Mouse (Mus musculus) olfactory bulb, adult 2 months (tissue): ENCODE measurements at regions not wholly inside any gene's neighbourhood (a gene's known extent, or its start where the extent isn't known, plus 50 kb on each side); places are given as distances from the start of the nearest gene placed in this dataset.

Source experiments
- CTCF ChIP-seq: fragments of 200-500 bp; IDR thresholded peaks from 2 replicates; pipeline ENCODE4 v1.5.1; 2012; ENCODE audit warnings: low read depth, mild to moderate bottlenecking, low read length, moderate library complexity; ENCODE audit not compliant: insufficient read depth
- POLR2A ChIP-seq: fragments of 200-500 bp; IDR thresholded peaks from 2 replicates; pipeline ENCODE4 v1.6.1; 2012; ENCODE audit warnings: mild to moderate bottlenecking, low read depth, low read length, moderate library complexity; ENCODE audit not compliant: insufficient read depth

GRCm38 (mm10) chr15:96515620-96516019, 55.0 kb upstream of the Scaf11 start:
- TF ChIP-seq CTCF (no peak), POLR2A (no peak)
